Mouse (Mus musculus): ENCODE measurements around the gene Ccnt1.

The Ccnt1 gene

GRCm38 (mm10) chr15:98602191-98602881, 31.6 kb upstream of the Ccnt1 start:
- no peaks in the 10 kb centered on the region for H3K9me3 ChIP-seq (ENCODE audit: low read length)
- no peak for TF ChIP-seq POU5F1 (IDR thresholded peaks at IDR 0.05; ENCODE audit: borderline replicate concordance, low read length)
- no peak for TF ChIP-seq NANOG (IDR thresholded peaks at IDR 0.05; ENCODE audit: borderline replicate concordance, low read length)
- no peak for TF ChIP-seq CTCF (conservative IDR thresholded peaks at IDR 0.05; ENCODE audit: low read length)
- H3K4me1 ChIP-seq (replicated peaks; ENCODE audit: low read depth, low read length): peaks cover 68% of the 10 kb centered on the region
- H3K27me3 ChIP-seq (ENCODE audit: insufficient read depth, low read length): peaks cover 92% of the 10 kb centered on the region
- no peaks in the 10 kb centered on the region for H3K36me3 ChIP-seq (ENCODE audit: insufficient read depth, low read length)
- H3K4me3 ChIP-seq (replicated peaks; ENCODE audit: low read length): peak overlapping the region; percentile 23; the same call in 1 of the 2 replicates

- Histone ChIP-seq H3K36me3 (ENCODE audit: insufficient read depth, low read length) (no peaks in the 10 kb centered on the region), H3K4me1 (replicated peaks; ENCODE audit: low read depth, low read length) (peaks cover 73% of the 10 kb centered on the region), H3K4me3 (replicated peaks; ENCODE audit: low read length) (no peak overlapping the region), H3K27me3 (ENCODE audit: insufficient read depth, low read length) (peaks cover 92% of the 10 kb centered on the region), H3K9me3 (ENCODE audit: low read length) (no peaks in the 10 kb centered on the region)
- TF ChIP-seq NANOG (IDR thresholded peaks at IDR 0.05; ENCODE audit: borderline replicate concordance, low read length): no peak
- TF ChIP-seq POU5F1 (IDR thresholded peaks at IDR 0.05; ENCODE audit: borderline replicate concordance, low read length): no peak
- no peak for TF ChIP-seq CTCF (conservative IDR thresholded peaks at IDR 0.05; ENCODE audit: low read length)
Measured at GRCm38 (mm10) chr15:98601832-98602190, 31.1 kb upstream of the Ccnt1 start.

- H3K9me3 ChIP-seq (ENCODE audit: low read length): no peaks in the 10 kb centered on the region
- H3K4me3 ChIP-seq (replicated peaks; ENCODE audit: low read length): no peak overlapping the region
- H3K27me3 ChIP-seq (ENCODE audit: insufficient read depth, low read length): peaks cover 92% of the 10 kb centered on the region
- TF ChIP-seq POU5F1 (IDR thresholded peaks at IDR 0.05; ENCODE audit: borderline replicate concordance, low read length): no peak
- TF ChIP-seq NANOG (IDR thresholded peaks at IDR 0.05; ENCODE audit: borderline replicate concordance, low read length): no peak
- no peak for TF ChIP-seq CTCF (conservative IDR thresholded peaks at IDR 0.05; ENCODE audit: low read length)
- H3K36me3 ChIP-seq (ENCODE audit: insufficient read depth, low read length): no peaks in the 10 kb centered on the region
- peaks cover 85% of the 10 kb centered on the region for H3K4me1 ChIP-seq (replicated peaks; ENCODE audit: low read depth, low read length)
Measured at GRCm38 (mm10) chr15:98600036-98600709, 29.4 kb upstream of the Ccnt1 start.

GRCm38 (mm10) chr15:98596609-98597008, 25.9 kb upstream of the Ccnt1 start:
- no peaks in the 10 kb centered on the region for H3K9me3 ChIP-seq (ENCODE audit: low read length)
- H3K4me3 ChIP-seq (replicated peaks; ENCODE audit: low read length): peak overlapping the region; percentile 29; the same call in 1 of the 2 replicates
- peaks cover 89% of the 10 kb centered on the region for H3K27me3 ChIP-seq (ENCODE audit: insufficient read depth, low read length)
- H3K36me3 ChIP-seq (ENCODE audit: insufficient read depth, low read length): no peaks in the 10 kb centered on the region
- peaks cover 67% of the 10 kb centered on the region for H3K4me1 ChIP-seq (replicated peaks; ENCODE audit: low read depth, low read length)
- TF ChIP-seq CTCF (conservative IDR thresholded peaks at IDR 0.05; ENCODE audit: low read length) (no peak), POU5F1 (IDR thresholded peaks at IDR 0.05; ENCODE audit: borderline replicate concordance, low read length) (no peak), NANOG (IDR thresholded peaks at IDR 0.05; ENCODE audit: borderline replicate concordance, low read length) (no peak)

- TF ChIP-seq POU5F1 (IDR thresholded peaks at IDR 0.05; ENCODE audit: borderline replicate concordance, low read length) (no peak), CTCF (conservative IDR thresholded peaks at IDR 0.05; ENCODE audit: low read length) (no peak), NANOG (IDR thresholded peaks at IDR 0.05; ENCODE audit: borderline replicate concordance, low read length) (no peak)
- Histone ChIP-seq H3K9me3 (ENCODE audit: low read length) (no peaks in the 10 kb centered on the region), H3K27me3 (ENCODE audit: insufficient read depth, low read length) (peaks cover 91% of the 10 kb centered on the region), H3K4me1 (replicated peaks; ENCODE audit: low read depth, low read length) (peaks cover 53% of the 10 kb centered on the region), H3K4me3 (replicated peaks; ENCODE audit: low read length) (peak overlapping the region; percentile 70; the same call in 1 of the 2 replicates), H3K36me3 (ENCODE audit: insufficient read depth, low read length) (no peaks in the 10 kb centered on the region)
Measured at GRCm38 (mm10) chr15:98595049-98595448, 24.3 kb upstream of the Ccnt1 start.

GRCm38 (mm10) chr15:98594193-98594592, 23.5 kb upstream of the Ccnt1 start:
- Histone ChIP-seq H3K36me3 (ENCODE audit: insufficient read depth, low read length) (no peaks in the 10 kb centered on the region), H3K9me3 (ENCODE audit: low read length) (no peaks in the 10 kb centered on the region), H3K4me3 (replicated peaks; ENCODE audit: low read length) (peak overlapping the region; percentile 70), H3K27me3 (ENCODE audit: insufficient read depth, low read length) (peaks cover 85% of the 10 kb centered on the region), H3K4me1 (replicated peaks; ENCODE audit: low read depth, low read length) (peaks cover 52% of the 10 kb centered on the region)
- TF ChIP-seq NANOG (IDR thresholded peaks at IDR 0.05; ENCODE audit: borderline replicate concordance, low read length) (no peak), CTCF (conservative IDR thresholded peaks at IDR 0.05; ENCODE audit: low read length) (no peak), POU5F1 (IDR thresholded peaks at IDR 0.05; ENCODE audit: borderline replicate concordance, low read length) (no peak)

- no peaks in the 10 kb centered on the region for H3K36me3 ChIP-seq (ENCODE audit: insufficient read depth, low read length)
- H3K9me3 ChIP-seq (ENCODE audit: low read length): no peaks in the 10 kb centered on the region
- peaks cover 65% of the 10 kb centered on the region for H3K27me3 ChIP-seq (ENCODE audit: insufficient read depth, low read length)
- H3K4me1 ChIP-seq (replicated peaks; ENCODE audit: low read depth, low read length): peaks cover 29% of the 10 kb centered on the region
- H3K4me3 ChIP-seq (replicated peaks; ENCODE audit: low read length): no peak overlapping the region
- TF ChIP-seq POU5F1 (IDR thresholded peaks at IDR 0.05; ENCODE audit: borderline replicate concordance, low read length) (no peak), CTCF (conservative IDR thresholded peaks at IDR 0.05; ENCODE audit: low read length) (no peak), NANOG (IDR thresholded peaks at IDR 0.05; ENCODE audit: borderline replicate concordance, low read length) (no peak)
Measured at GRCm38 (mm10) chr15:98591396-98591795, 20.7 kb upstream of the Ccnt1 start.

- TF ChIP-seq NANOG (IDR thresholded peaks at IDR 0.05; ENCODE audit: borderline replicate concordance, low read length): no peak
Measured at GRCm38 (mm10) chr15:98589640-98590336, 19.1 kb upstream of the Ccnt1 start.

More at GRCm38 (mm10) chr15:98589640-98590336, 19.1 kb upstream of the Ccnt1 start:
- no peak overlapping the region for H3K4me3 ChIP-seq (replicated peaks; ENCODE audit: low read length)
- H3K36me3 ChIP-seq (ENCODE audit: insufficient read depth, low read length): no peaks in the 10 kb centered on the region
- no peaks in the 10 kb centered on the region for H3K9me3 ChIP-seq (ENCODE audit: low read length)
- peaks cover 49% of the 10 kb centered on the region for H3K27me3 ChIP-seq (ENCODE audit: insufficient read depth, low read length)
- H3K4me1 ChIP-seq (replicated peaks; ENCODE audit: low read depth, low read length): peaks cover 31% of the 10 kb centered on the region
